Mouse (Mus musculus) cerebellum, adult 8-10 months (tissue): Measurements from ENCODE around the gene Serpinf2.

ENCODE experiments used
- DNase-seq: peaks from one replicate; pipeline ENCODE4 v3.0.0; 2022

The Serpinf2 gene

GRCm38 (mm10) chr11:75439363-75439762 is at the start of gene Serpinf2:
Gene Serpinf2, minus strand, starts transcription at chr11:75439591.
- no peak for DNase-seq

- DNase-seq, result no peak
Observed at GRCm38 (mm10) chr11:75487496-75487895, 48.1 kb upstream of the Serpinf2 start.

- peak; percentile 99 for DNase-seq
Observed at GRCm38 (mm10) chr11:75486601-75487285, 47.4 kb upstream of the Serpinf2 start, which contains the start of gene Prpf8. Gene Prpf8, plus strand, starts transcription at chr11:75486816.

GRCm38 (mm10) chr11:75486192-75486591 is 46.8 kb upstream of the Serpinf2 start:
- DNase-seq, result no peak

GRCm38 (mm10) chr11:75473376-75473775 is 34.0 kb upstream of the Serpinf2 start:
- DNase-seq, result no peak

GRCm38 (mm10) chr11:75472469-75473081 is 33.2 kb upstream of the Serpinf2 start:
- no peak for DNase-seq

GRCm38 (mm10) chr11:75470675-75471074 is 31.3 kb upstream of the Serpinf2 start:
- DNase-seq, result no peak

GRCm38 (mm10) chr11:75469261-75469660 is 29.9 kb upstream of the Serpinf2 start:
- no peak for DNase-seq

- no peak for DNase-seq
Observed at GRCm38 (mm10) chr11:75468410-75468809, 29.0 kb upstream of the Serpinf2 start.

- DNase-seq, result no peak
Observed at GRCm38 (mm10) chr11:75467512-75468215, 28.3 kb upstream of the Serpinf2 start.

- DNase-seq, result no peak
Observed at GRCm38 (mm10) chr11:75466731-75467505, 27.5 kb upstream of the Serpinf2 start.

GRCm38 (mm10) chr11:75465051-75465450 is 25.7 kb upstream of the Serpinf2 start:
- no peak for DNase-seq

- DNase-seq, result no peak
Observed at GRCm38 (mm10) chr11:75464417-75464816, 25.0 kb upstream of the Serpinf2 start.

GRCm38 (mm10) chr11:75463624-75464023 is 24.2 kb upstream of the Serpinf2 start:
- no peak for DNase-seq

GRCm38 (mm10) chr11:75462865-75463336 is 23.5 kb upstream of the Serpinf2 start:
- DNase-seq, result peak; percentile 49

GRCm38 (mm10) chr11:75462253-75462783 is 22.9 kb upstream of the Serpinf2 start:
- DNase-seq, result peak; percentile 62

GRCm38 (mm10) chr11:75461743-75462252 is 22.4 kb upstream of the Serpinf2 start:
- no peak for DNase-seq

GRCm38 (mm10) chr11:75460844-75461742 is 21.7 kb upstream of the Serpinf2 start, which contains the start of gene Tlcd2:
Gene Tlcd2, plus strand, starts transcription at chr11:75461715.
- DNase-seq, result peak; percentile 99

GRCm38 (mm10) chr11:75460103-75460843 is 20.9 kb upstream of the Serpinf2 start:
- peak; percentile 89 for DNase-seq

GRCm38 (mm10) chr11:75459751-75460102 is 20.3 kb upstream of the Serpinf2 start:
- no peak for DNase-seq
